Mouse (Mus musculus) Muller cell, postnatal 12 days (primary cell): Measurements from ENCODE around the gene Zfp511.
A peak's percentile ranks its signal among the peaks of the same experiment; 100 is the strongest.

Experiments
- DNase-seq: peaks from one replicate; pipeline ENCODE4 v3.0.0-alpha.2; 2015; ENCODE audit errors: inconsistent ontology term

Gene Zfp511

DNA sequence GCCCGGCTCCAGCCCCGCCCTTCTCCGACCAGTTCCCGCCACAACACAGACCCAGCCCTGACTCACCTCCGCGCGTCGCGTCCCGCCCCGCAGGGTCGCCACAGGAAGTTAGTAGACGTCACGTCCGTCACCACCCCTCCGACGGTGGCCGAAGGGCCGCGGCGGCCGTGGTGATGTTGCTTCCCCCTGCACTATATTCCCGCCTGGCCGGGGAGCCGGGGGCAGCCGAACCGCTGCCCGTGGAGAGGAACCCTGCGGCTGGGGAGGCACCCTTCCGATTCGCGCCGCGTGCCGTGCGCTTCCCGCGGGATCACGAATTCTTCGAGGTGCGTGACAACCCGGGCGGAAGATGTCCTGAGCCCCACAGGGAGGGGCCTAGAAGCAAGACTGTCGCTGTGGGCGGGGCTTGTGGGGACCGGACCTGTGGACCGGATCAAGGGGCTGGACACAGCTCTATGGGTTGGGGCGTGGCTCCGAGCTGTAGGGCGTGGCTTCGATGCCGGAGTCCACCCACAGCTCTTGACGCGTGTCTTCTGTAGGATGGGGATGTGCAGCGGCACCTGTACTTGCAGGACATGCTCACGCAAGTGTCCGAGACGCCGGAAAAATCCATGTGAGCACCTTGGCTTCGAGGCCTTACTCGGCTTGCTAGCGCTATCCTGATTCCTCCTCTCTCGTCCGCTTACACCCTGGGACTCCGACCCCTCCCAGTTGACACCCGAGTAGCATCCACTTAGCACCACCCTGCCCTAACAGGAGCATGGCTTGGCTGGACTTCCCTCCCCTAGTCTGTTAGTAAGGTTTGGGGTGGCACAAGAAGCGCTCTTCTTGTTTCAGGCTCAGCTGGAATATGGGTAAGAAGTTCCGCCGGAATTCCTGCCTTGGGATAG, at the start of gene Zfp511, which contains the start of gene Tubgcp2:
Gene Zfp511 (plus strand): TSS at position 111 of the 890 bp plus-strand sequence.
Gene Tubgcp2 (minus strand): TSS at position 389 of the 890 bp plus-strand sequence.
- peak; percentile 99 for DNase-seq

DNA sequence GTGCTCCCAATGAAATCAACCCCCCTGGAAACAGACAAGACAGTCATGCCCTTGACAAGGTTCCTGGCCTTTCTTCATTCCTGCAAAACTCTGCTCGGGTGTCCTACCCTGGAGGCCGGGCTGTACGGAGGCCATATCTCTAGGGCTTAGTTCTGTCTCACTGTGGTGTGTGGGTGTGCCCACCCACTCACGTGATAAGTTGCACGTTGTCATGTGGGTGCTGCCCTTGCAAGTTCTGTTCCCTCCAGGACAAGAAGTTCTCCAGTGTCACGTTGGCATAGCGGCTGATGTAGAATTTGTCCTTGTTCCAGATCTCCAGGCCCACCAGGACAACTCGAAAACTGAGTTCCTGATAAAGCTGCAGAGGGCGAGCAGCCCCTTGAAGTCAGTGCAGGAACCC, 47.9 kb upstream of the Zfp511 start:
- DNase-seq: no peak

DNA sequence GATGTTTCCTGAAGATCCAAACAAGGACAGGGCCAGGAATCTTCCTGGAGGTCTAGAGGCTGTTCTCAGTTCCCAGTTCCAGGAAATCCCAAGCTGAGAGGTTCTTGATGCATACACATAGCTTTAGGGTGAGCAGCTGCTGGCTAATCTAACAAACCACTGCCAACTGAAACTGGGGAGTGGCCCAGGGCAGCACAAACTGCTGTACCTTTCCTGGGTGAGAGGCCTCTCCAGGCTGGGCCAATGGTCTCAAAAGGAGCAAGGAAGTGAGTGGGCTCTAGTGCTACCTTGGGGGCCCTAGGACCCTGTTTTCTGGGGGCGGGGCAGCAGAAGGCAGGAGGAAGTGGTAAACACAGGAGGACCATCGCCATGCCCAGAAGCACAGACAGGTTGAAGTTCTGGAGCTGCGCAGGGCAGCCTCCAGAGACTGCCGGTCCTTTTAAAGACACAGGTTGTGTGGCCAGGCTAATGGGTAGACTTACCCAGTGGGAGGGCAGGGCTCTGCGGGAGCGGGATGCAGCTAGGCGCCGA, 45.3 kb upstream of the Zfp511 start:
- no peak for DNase-seq

DNA sequence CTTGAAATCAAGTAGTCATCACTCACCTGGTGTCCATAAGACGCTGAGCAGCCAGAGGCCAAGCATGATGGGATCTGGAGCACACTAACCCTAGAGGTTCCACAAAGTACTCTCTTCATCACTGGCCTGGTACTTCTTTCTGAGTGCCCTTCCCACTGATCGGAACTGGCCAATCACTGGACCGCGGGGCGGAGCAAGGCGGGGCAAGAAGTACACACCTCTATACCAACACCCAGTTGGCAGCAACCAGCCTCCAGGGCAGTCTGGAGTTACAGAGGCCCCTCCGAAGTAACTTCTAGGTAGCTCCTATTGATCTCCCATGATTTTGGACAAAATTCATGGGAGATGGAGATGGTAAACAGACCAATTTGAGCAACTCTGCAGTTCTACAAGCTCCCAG, 43.8 kb upstream of the Zfp511 start, which contains the start of gene Adam8:
Gene Adam8 (minus strand): TSS at position 157 of the 400 bp plus-strand sequence.
- peak; percentile 21 for DNase-seq

DNA sequence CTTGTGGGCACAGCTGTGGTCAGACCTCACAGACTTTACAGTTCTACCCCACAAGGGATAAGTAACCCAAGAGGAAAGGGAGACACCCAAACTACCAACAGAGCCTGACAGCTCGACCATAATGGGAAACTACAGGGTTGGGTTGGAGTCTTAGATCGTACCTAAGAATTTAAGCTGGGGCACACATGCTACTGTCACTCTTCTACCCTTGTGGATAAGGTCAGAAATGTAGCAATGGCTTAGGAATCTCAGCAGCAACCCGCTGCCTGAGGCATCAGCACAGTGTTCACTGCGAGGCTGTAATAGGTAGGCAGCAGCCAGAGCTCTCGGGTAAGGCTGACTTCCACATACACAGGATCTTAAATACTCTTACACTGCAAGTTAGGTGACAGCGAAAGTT, 42.7 kb upstream of the Zfp511 start:
- no peak for DNase-seq

DNA sequence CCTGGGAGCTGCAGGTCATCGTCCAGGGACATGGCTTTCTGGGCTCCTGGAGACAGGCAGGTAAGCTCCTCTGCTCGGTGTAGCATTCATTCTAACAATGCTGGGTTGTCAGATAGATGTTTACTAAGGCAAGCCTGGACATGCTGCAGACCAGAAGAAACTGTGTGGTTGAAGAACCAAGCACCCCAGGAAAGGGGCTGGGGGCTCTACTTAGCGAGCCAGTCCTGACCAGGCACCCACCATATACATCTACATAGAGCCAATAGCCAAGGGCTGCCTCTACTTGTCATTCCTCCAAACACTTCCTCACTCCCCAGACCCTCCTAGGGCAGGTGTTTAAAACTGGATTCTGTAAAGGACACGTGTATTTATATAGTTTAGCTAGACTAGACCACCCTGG, 42.0 kb upstream of the Zfp511 start:
- DNase-seq: no peak

DNA sequence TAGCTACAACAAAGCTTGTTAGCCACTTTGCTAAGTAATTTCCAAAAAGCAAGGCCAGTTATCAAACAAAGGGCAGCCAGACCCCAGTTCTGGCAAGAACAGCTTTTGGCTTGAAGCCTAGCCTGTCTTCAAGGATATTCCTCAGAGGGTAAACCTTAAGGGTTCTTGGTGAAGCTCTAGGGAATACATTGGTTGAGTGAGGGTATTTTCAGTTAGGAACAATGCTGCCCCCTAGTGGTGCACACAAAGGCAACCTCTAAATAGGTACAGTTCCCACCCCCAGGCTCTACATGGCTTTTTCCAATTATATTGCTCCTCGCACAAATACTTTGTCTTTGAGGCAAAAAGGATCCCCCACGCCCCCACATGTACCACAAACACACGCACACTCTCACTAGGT, 41.5 kb upstream of the Zfp511 start:
- peak; percentile 79 for DNase-seq

DNA sequence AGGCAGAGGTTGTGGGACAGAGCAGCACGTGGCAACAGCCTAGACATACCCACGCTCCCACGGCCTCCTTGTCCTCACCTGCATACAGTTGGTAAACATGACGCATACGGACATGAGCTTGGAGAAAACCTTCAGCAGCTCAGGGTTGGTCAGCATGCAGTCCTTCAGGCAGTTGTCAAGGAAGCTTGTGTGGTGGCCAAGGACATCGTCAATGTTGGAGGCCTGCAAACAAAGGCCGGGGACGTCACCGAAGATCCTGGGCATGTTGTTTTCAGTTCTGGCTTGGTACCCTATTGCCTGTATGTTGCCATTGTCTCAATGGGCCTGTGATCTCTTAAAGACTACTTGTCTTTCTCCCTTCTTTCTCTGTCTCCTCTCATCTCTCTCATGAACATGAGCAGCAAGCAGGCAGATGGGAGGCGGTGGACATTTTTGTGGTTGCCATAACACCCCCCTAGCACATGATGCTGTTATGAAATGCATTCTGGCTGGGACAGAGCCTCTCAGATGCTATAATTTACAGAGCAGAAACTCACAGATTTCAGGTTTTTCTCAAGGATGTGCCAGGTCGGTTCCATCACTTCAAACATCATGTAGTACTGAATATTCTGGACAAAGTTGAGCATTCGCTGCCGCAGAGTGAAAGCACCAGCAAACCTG, 37.4 kb upstream of the Zfp511 start:
- DNase-seq: no peak

DNA sequence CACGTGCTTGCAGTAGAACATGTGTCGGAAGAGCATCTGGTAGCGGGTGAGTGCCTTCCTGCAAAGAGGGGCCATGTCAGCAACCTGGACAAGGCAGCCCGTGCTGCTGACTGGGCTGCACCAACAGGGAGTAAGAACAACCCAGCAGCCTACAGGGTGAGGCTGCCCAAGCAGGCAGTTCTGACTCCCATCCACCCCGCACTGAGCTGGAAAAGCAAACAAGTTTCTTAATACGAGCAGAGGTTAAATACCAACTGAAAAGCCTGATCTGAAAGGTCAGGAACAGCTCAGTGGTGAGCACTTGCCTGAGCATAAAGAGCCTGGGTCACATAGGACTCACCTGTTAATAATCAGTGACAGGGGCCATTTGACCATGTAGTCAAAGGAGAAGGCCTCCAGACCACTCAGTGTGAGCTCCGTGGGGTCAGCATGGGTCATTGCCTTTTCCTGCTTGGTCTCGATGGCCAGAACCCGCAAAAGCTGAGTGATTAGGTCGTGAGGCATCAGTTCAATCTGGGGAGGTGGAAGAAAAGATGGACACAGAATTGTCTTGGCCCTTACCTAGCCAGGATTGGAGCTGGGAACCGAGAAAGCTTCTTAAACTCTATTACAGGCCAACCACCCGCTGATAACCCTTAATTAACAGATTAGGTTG, 35.0 kb upstream of the Zfp511 start:
- no peak for DNase-seq

DNA sequence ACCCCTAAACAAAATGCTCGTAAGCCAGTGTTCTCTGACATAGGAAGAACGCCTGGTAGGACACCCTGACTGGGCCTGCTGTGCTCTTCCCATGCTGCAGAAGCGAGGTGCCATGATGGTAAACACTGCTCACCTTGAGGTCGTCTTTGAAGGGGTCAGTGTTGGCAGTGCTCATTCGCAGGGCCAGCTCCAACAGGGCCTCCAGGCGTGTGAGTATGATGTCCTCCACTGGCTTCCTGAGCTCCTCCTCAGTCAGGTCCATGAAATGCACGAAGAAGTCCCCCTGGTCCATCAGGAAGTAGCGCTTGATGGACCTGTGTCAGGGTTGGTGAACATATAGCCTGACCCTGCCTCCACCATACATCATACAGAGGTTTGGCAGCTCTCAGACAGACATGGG, 31.5 kb upstream of the Zfp511 start:
- DNase-seq: no peak

DNA sequence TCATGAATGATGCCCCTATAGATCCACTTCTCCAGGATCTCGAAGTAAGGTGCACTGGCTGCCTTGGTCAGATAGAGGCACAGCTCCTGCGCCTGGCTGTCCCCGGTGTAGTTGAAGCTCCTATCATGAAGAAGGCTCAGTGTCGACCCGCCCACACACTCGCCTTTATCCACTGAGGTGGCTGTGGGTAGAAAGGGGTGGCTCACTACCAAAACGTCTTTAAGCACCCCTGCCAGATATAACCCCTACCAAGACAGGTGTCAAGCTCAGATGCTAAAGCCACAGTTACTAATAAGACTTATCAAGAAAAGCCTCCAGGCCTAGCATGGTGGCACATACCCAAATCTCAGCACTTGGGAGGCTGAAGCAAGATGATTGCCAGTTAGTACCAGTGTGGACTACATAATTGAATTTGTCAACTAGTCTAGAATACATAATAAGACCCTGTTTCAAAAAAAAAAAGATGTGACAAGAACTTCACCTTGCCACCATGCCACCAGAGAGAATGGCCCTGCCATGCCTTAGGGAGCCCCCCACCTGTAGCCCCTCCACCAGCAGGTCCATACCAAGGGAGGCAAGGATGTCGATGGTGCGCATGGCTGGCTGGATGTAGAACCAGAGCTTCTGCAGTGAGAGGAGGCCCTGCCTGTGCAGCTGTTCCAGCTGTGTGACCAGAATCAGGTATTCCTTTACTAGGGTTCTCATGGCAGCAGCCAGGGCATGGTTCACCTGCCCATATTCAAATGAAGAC, 29.2 kb upstream of the Zfp511 start:
- no peak for DNase-seq

DNA sequence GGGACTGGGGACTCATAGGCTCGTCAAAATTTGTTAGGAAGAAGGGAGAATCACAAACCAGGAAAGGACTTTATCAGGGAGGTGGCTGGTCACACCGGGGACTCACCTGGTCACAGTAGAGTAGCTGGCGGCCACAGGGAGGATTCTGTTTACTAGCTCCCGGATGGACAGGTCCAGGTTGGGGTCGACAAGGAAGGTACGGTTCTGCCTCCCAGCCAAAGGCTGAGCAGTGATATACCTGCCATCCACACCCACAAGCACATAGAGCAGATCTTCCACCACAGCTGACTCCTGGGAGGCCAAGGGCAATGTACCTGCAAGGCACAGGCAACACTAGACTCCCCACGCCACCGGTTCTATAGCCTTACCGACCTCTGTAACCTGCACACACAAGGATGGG, 28.4 kb upstream of the Zfp511 start:
- no peak for DNase-seq

DNA sequence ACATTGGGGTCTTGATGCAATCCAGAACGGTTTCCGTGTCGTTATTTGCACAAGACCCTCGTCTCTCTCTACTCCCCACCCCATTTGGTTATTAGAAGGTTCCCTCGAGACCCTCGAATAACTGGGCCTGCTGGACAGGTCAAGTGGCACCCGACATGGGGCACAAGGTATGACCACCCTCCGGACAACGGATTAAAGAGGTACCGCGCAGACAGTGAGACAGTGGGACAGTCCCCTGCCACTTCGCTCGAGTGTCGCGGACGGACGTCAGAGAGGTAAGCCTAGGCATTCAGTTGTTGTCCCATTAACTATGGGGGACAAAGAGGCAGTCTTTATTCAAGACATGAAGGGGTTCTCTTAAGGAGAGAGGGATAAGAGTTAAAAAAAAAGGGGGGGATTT, 24.9 kb upstream of the Zfp511 start:
- no peak for DNase-seq

DNA sequence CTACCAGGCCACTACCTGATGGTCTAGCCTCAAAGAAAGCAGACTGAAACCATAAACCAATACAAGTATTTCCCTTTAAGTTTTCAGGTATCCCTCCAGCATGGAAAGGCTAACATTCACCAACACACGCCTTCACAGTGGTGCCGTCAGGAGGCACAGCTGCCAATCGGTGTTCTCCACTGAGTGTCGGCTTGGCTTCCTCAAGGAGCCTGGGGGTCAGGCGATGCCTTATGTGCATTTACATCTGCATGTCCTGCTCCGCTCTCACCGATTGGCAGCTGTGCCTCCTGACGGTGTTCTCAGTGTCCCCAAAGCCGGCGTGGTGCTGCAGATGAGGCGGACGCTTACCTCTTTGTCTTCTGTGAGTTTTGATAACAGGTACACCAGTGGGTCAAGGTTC, 4.4 kb upstream of the Zfp511 start:
- no peak for DNase-seq

DNA sequence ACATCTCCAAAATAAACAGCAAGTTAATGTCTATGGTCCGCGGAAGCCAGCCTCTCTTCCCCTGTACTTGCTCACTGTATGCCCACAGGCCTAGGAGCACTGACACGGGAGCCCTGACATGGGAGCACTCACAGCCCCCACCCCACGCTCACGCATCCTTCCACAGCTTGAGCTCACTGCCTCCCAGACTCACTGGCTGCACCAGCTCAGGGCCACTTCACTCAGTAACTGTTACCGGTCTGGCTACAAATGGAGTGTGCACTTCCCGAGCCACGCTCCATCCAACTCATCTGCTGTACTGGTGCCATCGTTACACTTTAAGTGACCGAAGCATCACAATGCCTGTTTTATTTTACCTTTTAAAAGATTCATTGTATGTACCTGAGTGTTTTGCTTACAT, 3.8 kb upstream of the Zfp511 start:
- no peak for DNase-seq

DNA sequence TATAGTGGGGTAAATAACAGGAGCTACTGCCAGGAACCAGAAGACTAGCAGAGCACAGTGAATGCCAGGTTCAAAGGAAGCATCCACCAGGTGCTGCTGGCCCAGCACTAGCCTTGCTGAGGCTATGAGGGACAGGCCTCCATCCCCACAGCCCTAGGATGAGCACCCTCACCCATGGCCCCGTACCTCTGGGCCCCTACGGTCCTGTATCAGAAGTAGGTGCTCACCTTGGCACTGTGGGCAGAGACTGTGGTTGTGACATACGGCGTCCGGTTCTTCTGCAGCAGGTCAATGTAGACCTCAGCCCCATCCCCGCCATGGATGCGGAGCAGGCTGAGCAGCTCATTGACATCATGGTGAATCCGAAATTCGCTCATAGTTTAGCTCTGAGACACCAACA, 2.8 kb upstream of the Zfp511 start:
- no peak for DNase-seq

DNA sequence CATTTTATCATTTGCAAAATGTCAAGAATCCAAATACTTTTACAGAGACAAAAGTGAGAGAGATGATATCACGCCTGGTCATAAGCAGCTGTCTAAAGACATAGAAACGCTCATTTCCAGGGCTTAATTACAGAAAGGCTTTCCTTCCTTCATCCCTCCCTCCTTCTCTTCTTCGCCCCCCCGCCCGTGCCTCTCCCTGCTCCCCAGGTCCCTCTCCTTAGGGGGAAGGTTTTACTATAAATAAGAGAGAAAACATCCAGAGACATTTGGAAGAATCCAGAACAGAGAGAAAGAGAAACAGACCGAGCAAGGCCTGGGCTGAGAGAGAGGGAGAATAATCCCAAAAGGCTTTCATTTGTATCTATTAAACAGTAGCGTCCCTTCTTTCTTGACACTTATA, 735 bp upstream of the Zfp511 start:
- DNase-seq: no peak

DNA sequence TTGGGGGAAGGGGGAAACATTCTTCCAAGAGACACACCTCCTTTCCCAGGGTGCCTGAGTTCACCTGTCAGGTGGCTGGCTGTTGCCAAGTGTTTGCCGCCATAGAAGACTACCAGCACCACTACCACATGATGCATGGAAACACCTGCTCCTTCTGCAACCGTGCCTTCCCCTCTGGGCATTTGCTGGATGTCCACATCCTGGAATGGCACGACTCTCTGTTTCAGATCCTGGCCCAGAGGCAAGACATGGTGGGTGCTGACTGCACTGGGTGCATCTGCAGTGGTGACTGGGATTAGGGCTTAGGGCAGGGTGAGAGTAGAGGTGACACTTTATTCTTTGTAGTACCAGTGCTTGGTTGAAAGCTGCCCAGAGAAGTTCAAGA, 972 bp downstream of the Zfp511 start:
- DNase-seq: no peak

DNA sequence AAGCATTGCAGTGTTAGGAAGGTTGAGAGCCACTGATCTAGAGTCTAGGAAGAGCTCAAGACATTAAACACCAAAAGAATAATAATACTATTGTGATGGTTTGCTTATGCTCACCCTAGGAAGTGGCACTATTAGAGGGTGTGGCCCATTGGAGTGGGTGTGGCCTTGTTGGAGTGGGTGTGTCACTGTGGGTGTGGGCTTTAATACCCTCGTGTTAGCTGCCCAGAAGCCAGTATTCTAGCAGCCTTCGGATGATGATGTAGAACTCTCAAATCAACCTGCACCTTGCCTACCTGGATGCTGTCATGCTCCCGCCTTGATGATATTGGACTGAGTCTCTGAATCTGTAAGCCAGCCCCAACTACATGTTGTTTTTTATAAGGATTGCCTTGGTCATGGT, 6.5 kb downstream of the Zfp511 start:
- no peak for DNase-seq

DNA sequence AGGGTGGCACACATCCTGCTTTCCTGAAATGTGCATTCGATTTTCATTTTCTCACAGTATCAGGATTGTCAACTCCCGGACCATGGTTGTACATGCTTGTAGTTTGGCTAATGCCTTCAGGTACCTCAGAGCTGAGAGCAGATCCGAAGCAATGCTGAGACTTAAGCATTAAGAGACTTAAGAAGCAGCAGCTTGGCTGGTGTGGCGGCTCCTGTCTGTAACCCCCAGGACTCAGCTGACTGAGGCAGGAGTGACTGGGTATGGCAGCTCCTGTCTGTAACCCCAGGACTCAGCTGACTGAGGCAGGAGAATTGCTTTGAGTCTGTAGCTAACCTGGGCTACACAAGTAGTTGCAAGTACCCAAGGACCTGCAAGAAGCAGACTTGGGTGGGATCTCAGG, 9.4 kb downstream of the Zfp511 start:
- no peak for DNase-seq

DNA sequence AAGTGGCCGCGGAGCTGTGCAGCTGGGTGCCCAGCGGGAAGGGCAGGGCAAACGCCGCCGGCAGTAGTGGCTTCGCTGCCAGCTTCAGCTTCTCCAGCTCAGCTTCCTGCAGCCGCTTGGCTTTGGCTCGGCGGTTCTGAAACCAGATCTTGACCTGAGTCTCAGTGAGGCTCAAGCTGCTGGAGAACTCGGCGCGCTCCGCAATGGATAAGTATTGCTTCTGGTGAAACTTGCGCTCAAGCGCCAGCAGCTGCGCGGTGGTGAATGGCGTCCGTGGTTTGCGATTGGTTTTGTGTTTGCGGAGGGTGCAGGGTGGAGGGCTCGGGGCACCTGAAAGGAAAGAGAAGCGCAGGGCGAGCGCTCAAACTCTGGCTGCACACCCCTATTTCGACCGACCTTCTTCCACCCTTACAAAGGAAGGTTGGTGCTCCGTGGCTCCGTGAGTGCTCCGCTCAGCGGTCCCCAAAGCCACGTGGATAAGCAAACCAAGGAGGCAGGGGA, 11.7 kb downstream of the Zfp511 start:
- DNase-seq: peak; percentile 24
